Mouse (Mus musculus): ENCODE measurements around the gene 4921524J17Rik. TPM values are rescaled to one million over a fixed set of nuclear protein-coding genes. Genes with fewer than 3 reads are reported as not detected.

The 4921524J17Rik gene
- polyA plus RNA-seq, 1 experiment from 2014 or later = 39.4 TPM

DNA sequence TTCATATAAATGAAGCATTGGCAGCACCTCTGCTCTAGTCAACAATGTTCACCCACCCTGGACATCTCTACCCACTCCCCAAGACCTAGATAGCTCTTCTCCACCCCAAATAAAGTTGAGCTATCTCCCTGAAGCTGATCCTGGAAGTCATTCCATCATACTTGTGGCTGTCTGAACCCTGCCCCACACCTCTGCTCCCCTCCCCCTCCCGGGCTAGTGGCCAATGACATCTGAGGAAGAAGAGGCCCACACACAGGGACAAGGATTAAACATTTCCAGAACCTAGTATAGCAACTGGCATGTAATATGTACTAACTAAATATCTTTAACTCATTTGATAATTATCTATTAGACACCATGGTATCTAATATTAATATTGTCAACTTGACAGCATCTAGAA is 29.8 kb upstream of the 4921524J17Rik start:
- Histone ChIP-seq H3K27ac (no peak overlapping the region), H3K9ac (replicated peaks) (no peak overlapping the region), H3K4me3 (replicated peaks) (no peak overlapping the region), H3K27me3 (no peaks in the 10 kb centered on the region), H3K36me3 (no peaks in the 10 kb centered on the region), H3K4me2 (replicated peaks) (no peak overlapping the region), H3K9me3 (no peaks in the 10 kb centered on the region), H3K4me1 (replicated peaks) (no peaks in the 10 kb centered on the region)
- WGBS = 79% methylated on average over 1 of the region's 1 CpGs
- ATAC-seq = no peak

DNA sequence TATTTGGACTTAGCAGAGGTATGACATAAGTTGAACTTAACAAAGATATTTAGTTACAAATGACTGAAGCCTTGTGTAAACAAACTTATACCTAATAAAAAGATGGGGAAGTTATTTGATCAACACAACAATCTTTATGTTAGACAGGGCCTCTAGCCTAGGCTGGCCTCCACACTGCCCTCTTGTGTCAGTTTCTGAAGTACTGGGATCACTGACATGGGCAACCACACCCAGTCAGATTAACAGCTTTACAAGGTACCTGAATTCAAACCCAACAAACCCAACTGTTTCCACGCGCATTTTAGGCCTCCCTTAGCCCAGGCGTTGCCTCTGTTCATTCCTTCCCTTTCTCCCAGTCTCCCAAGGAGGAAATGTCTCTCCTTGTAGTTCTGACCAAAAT is 28.7 kb upstream of the 4921524J17Rik start:
- Histone ChIP-seq H3K27ac (no peak overlapping the region), H3K4me3 (replicated peaks) (no peak overlapping the region), H3K27me3 (no peaks in the 10 kb centered on the region), H3K4me1 (replicated peaks) (no peaks in the 10 kb centered on the region), H3K9ac (replicated peaks) (no peak overlapping the region), H3K4me2 (replicated peaks) (no peak overlapping the region), H3K9me3 (no peaks in the 10 kb centered on the region), H3K36me3 (no peaks in the 10 kb centered on the region)
- WGBS = 81% methylated on average over 3 of the region's 3 CpGs
- ATAC-seq = no peak

DNA sequence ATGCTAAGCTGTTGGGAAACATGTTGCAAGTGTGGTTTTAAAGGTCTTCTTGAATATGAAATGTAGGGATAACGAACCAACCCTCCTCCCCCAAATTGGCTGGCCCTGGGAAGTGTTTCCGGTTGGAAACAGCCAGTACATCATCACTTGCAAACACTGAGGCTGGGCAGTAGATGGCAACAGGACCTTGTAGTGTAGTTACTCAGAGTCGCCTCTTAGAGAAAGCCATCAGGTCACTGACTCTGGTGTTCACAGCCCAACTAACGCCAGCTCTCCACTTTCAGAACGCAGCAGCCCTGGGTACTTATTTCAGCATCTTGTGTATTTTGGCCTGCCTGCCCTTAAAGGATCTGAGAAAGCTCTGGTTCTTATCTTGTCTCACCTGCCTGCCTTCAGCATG is 28.2 kb upstream of the 4921524J17Rik start:
- no peak for ATAC-seq
- H3K27me3 ChIP-seq = no peaks in the 10 kb centered on the region
- no peaks in the 10 kb centered on the region for H3K9me3 ChIP-seq
- no peak overlapping the region for H3K9ac ChIP-seq (replicated peaks)
- H3K4me1 ChIP-seq (replicated peaks) = no peaks in the 10 kb centered on the region
- 46% methylated on average over 5 of the region's 5 CpGs for WGBS
- no peak overlapping the region for H3K4me2 ChIP-seq (replicated peaks)
- H3K36me3 ChIP-seq = no peaks in the 10 kb centered on the region
- H3K27ac ChIP-seq = no peak overlapping the region
- no peak overlapping the region for H3K4me3 ChIP-seq (replicated peaks)

DNA sequence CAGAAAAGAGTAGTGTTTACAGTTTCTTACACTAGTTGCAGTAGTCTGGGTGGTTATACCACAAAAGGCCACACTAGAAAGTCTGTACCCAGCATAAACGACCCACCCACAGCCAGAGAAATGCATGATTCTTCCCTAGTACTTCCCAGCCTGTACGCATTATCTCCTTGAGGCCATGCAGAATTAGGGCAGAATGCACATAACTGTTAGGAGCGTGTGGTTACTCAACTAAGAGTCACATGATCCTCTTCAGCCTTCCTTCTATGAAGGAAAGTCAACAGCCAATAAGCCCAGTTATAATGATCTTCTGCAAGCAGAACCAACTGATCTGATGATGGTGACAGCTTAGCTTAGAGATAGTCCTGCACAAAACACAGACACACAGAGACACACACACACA is 26.9 kb upstream of the 4921524J17Rik start:
- H3K4me3 ChIP-seq (replicated peaks) = no peak overlapping the region
- H3K4me2 ChIP-seq (replicated peaks) = no peak overlapping the region
- H3K27me3 ChIP-seq = no peaks in the 10 kb centered on the region
- WGBS = 81% methylated on average over 3 of the region's 3 CpGs
- no peak overlapping the region for H3K27ac ChIP-seq
- no peaks in the 10 kb centered on the region for H3K9me3 ChIP-seq
- H3K9ac ChIP-seq (replicated peaks) = no peak overlapping the region
- no peak for ATAC-seq
- H3K36me3 ChIP-seq = no peaks in the 10 kb centered on the region
- no peaks in the 10 kb centered on the region for H3K4me1 ChIP-seq (replicated peaks)

GRCm38 (mm10) chr8:85456536-85456935 is 23.9 kb upstream of the 4921524J17Rik start:
- no peak for ATAC-seq
- no peaks in the 10 kb centered on the region for H3K36me3 ChIP-seq
- H3K27me3 ChIP-seq = no peaks in the 10 kb centered on the region
- no peak overlapping the region for H3K27ac ChIP-seq
- H3K9ac ChIP-seq (replicated peaks) = no peak overlapping the region
- WGBS = 9% methylated on average over 14 of the region's 14 CpGs
- H3K4me3 ChIP-seq (replicated peaks) = no peak overlapping the region
- H3K9me3 ChIP-seq = no peaks in the 10 kb centered on the region
- H3K4me2 ChIP-seq (replicated peaks) = no peak overlapping the region
- peaks cover 6% of the 10 kb centered on the region; the same call in 1 of the 2 replicates for H3K4me1 ChIP-seq (replicated peaks)

DNA sequence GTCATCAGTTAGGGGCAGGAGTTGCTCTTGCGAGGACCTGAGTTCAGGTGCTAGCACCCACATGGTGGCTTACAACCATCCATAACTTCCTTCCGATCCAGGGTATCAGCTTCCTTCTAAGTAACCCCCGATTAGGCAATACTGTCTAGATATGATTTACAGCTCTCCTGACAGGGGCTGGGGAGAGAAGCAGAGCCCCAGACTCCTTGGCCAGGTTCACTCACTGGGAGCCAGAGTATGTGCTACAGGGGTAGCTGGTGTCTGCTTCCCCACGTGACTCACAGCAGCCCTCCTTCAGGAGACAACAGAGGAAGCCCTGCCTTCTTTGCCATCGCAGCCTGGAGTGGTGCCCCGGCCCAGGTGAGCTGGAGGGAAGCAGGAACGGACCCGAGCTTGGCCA is 22.1 kb upstream of the 4921524J17Rik start:
- Histone ChIP-seq H3K4me1 (replicated peaks) (peaks cover 6% of the 10 kb centered on the region; the same call in 1 of the 2 replicates), H3K4me2 (replicated peaks) (no peak overlapping the region), H3K36me3 (no peaks in the 10 kb centered on the region), H3K27me3 (no peaks in the 10 kb centered on the region), H3K27ac (no peak overlapping the region), H3K9me3 (no peaks in the 10 kb centered on the region), H3K9ac (replicated peaks) (no peak overlapping the region), H3K4me3 (replicated peaks) (no peak overlapping the region)
- no peak for ATAC-seq
- 79% methylated on average over 8 of the region's 8 CpGs for WGBS

DNA sequence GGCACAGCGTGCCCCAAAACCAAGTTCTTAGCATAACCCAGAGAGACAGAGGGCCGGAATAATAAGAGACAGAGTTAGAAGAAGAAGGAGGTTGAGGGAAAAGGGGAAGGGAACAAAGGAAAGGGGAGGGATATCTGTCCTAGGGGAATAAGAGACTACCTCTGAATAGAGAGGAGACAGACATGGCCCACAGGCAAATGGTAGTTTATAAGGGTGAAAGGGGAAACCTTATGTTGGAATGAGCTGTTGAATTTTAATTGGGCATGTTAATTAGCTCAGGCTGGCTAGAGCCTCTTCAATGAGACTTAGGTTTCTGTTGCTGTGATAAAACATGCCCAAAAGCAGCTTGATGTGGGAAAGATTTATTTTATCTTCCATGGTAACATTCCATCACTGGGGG is 20.6 kb upstream of the 4921524J17Rik start:
- Histone ChIP-seq H3K4me1 (replicated peaks) (peaks cover 6% of the 10 kb centered on the region; the same call in 1 of the 2 replicates), H3K27ac (no peak overlapping the region), H3K9me3 (no peaks in the 10 kb centered on the region), H3K4me2 (replicated peaks) (no peak overlapping the region), H3K36me3 (no peaks in the 10 kb centered on the region), H3K27me3 (no peaks in the 10 kb centered on the region), H3K4me3 (replicated peaks) (no peak overlapping the region), H3K9ac (replicated peaks) (no peak overlapping the region)
- 56% methylated on average over 2 of the region's 2 CpGs for WGBS
- ATAC-seq = no peak

- Histone ChIP-seq H3K27ac (no peak overlapping the region), H3K9ac (replicated peaks) (no peak overlapping the region; the same call in 1 of the 2 replicates), H3K36me3 (no peaks in the 10 kb centered on the region), H3K4me1 (replicated peaks) (peaks cover 6% of the 10 kb centered on the region; the same call in 1 of the 2 replicates), H3K27me3 (no peaks in the 10 kb centered on the region), H3K4me3 (replicated peaks) (no peak overlapping the region), H3K4me2 (replicated peaks) (peak overlapping the region; percentile 39), H3K9me3 (no peaks in the 10 kb centered on the region)
- ATAC-seq = no peak
- WGBS = 20% methylated on average over 14 of the region's 14 CpGs
Measured at GRCm38 (mm10) chr8:85452328-85452727, 19.7 kb upstream of the 4921524J17Rik start.

DNA sequence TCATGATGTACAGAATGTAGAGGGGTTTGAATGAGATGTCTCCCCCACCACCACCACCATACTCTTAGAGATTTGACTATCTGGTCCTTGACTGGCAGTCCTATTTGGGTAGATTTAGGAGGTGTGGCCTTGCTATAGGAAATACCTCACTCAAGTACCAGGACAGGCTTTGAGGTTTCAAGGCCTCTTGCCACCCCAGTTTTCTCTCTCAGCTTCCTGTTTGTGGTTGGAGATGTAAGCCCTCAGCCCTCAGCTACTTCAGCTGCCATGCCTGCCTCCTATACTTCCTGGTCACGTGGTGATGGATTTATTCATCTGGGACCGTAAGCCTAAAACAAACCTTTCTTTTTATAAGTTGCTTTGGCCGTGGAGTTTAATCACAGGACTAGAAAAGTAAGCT is 17.7 kb upstream of the 4921524J17Rik start:
- Histone ChIP-seq H3K4me3 (replicated peaks) (no peak overlapping the region), H3K4me1 (replicated peaks) (peaks cover 6% of the 10 kb centered on the region; the same call in 1 of the 2 replicates), H3K36me3 (no peaks in the 10 kb centered on the region), H3K27me3 (no peaks in the 10 kb centered on the region), H3K27ac (no peak overlapping the region), H3K4me2 (replicated peaks) (no peak overlapping the region), H3K9me3 (no peaks in the 10 kb centered on the region), H3K9ac (replicated peaks) (no peak overlapping the region)
- WGBS = 79% methylated on average over 3 of the region's 3 CpGs
- no peak for ATAC-seq

DNA sequence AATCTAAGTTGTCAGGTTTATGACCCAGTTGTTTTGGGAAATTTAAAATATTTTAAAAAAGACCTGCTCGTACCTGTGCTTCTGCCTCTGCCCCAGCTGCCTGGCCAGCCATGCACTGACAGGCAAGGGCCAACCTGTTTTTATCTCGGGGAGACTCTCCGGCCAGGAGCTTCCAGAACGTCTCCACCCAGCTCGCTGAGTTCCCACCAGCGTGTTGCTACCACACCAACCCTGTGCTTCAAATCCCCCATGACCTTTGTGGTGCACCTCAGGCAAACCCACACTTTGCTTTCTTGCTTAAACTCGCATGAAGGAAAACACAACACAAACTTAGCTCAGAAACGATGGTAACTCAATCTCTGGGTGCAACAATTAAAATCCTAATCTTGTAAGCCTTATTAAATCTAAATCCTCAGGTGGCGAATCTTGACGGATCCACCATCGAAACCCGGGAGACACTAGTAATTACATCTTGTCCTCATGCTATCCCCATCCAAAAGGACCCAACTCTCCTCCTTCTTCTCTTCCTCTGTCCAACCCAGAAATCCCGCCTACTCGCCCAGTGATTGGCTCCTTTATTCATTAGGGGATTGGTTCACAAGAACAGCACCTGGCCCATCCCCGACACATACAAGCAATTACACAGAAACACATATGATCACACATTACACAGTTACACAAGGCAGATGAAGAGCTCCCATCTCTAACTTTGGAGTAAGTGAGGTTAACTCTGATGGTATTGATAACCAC is 13.5 kb upstream of the 4921524J17Rik start:
- 86% methylated on average over 15 of the region's 15 CpGs for WGBS

DNA sequence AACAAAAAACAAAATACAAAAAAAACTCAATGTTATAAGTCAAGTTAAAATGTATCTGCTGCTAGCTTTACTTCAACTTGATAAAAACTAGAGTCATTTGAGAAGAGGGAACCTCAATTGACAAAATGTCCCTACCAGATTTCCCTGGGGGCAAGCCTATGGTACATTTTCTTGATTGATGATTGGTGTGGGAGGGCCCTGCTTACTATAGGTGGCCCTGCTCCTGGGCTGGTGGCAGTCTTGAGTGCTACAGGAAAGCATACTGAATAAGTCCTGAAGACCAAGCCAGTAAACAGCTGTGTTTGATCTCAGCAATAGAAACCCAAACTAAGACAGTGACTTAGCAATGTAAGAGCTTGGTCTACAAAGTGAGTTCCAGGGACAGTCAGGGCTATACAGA is 11.5 kb upstream of the 4921524J17Rik start:
- H3K9me3 ChIP-seq = no peaks in the 10 kb centered on the region
- H3K4me1 ChIP-seq (replicated peaks) = no peaks in the 10 kb centered on the region
- H3K9ac ChIP-seq (replicated peaks) = no peak overlapping the region

More for the DNA sequence above, 13.5 kb upstream of the 4921524J17Rik start:
- no peaks in the 10 kb centered on the region for H3K27me3 ChIP-seq
- H3K4me3 ChIP-seq (replicated peaks) = no peak overlapping the region
- H3K4me2 ChIP-seq (replicated peaks) = no peak overlapping the region
- ATAC-seq = no peak
- H3K4me1 ChIP-seq (replicated peaks) = no peaks in the 10 kb centered on the region
- H3K9me3 ChIP-seq = no peaks in the 10 kb centered on the region
- H3K9ac ChIP-seq (replicated peaks) = no peak overlapping the region
- no peaks in the 10 kb centered on the region for H3K36me3 ChIP-seq
- no peak overlapping the region for H3K27ac ChIP-seq

GRCm38 (mm10) chr8:85441564-85441963 is 8.9 kb upstream of the 4921524J17Rik start:
- no peak overlapping the region for H3K27ac ChIP-seq

More for the DNA sequence above, 11.5 kb upstream of the 4921524J17Rik start:
- no peak for ATAC-seq
- Histone ChIP-seq H3K4me2 (replicated peaks) (no peak overlapping the region), H3K27ac (no peak overlapping the region), H3K4me3 (replicated peaks) (no peak overlapping the region), H3K27me3 (no peaks in the 10 kb centered on the region), H3K36me3 (no peaks in the 10 kb centered on the region)

DNA sequence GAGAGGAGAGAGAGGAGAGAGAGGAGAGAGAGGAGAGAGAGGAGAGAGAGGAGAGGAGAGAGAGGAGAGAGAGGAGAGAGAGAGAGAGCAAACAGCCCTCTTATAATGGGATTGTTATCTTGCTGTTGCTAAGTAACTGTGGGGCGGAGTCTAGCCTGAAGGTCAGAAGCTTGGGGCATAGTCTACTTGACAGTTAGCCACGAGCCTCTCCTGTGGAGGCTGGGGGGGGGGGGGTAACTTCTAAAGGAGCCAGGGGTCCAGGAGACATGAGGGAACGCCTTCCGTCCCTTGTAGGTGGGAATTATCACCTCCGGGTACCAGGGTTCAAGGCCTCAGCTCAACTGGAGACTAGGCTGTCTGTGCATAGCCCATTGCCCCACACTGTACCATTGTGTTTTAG is 3.1 kb upstream of the 4921524J17Rik start:
- no peak overlapping the region for H3K4me2 ChIP-seq (replicated peaks)
- ATAC-seq = no peak
- H3K27ac ChIP-seq = no peak overlapping the region
- WGBS = 55% methylated on average over 5 of the region's 5 CpGs
- H3K36me3 ChIP-seq = no peaks in the 10 kb centered on the region
- no peaks in the 10 kb centered on the region for H3K27me3 ChIP-seq
- H3K4me3 ChIP-seq (replicated peaks) = no peak overlapping the region
- peaks cover 11% of the 10 kb centered on the region for H3K4me1 ChIP-seq (replicated peaks)
- H3K9me3 ChIP-seq = no peaks in the 10 kb centered on the region
- H3K9ac ChIP-seq (replicated peaks) = no peak overlapping the region

More at GRCm38 (mm10) chr8:85441564-85441963, 8.9 kb upstream of the 4921524J17Rik start:
- H3K27me3 ChIP-seq = no peaks in the 10 kb centered on the region
- no peaks in the 10 kb centered on the region for H3K4me1 ChIP-seq (replicated peaks)
- WGBS = 44% methylated on average over 5 of the region's 5 CpGs
- H3K36me3 ChIP-seq = no peaks in the 10 kb centered on the region
- no peak for ATAC-seq
- H3K9ac ChIP-seq (replicated peaks) = no peak overlapping the region
- no peaks in the 10 kb centered on the region for H3K9me3 ChIP-seq
- no peak overlapping the region for H3K4me3 ChIP-seq (replicated peaks)
- no peak overlapping the region for H3K4me2 ChIP-seq (replicated peaks)

Data from midbrain, embryonic 13.5 days (tissue).